Mouse (Mus musculus) embryonic facial prominence, embryonic 15.5 days (tissue): Measurements from ENCODE around the gene Zfp710. TPM values are rescaled to one million over a fixed set of nuclear protein-coding genes. Genes with fewer than 3 reads are reported as not detected.

ENCODE experiments used
- ATAC-seq: fragments of 200-750 bp; cut with Nextera tagmentation; 2 replicates; pipeline ENCODE4 v1.8.0; 2017; ENCODE audit warnings: low read depth, moderate TSS enrichment; ENCODE audit not compliant: insufficient number of reproducible peaks, low FRiP score, low TSS enrichment
- H3K27ac ChIP-seq: fragments of 300-500 bp; sonication (generic); replicated peaks from 2 replicates; pipeline ENCODE4 v1.5.1; 2015; ENCODE audit warnings: mild to moderate bottlenecking, inconsistent platforms
- H3K27me3 ChIP-seq: fragments of 300-500 bp; sonication (generic); 2 replicates; pipeline ENCODE4 v1.6.1; 2015; ENCODE audit warnings: inconsistent platforms
- H3K36me3 ChIP-seq: fragments of 300-500 bp; sonication (generic); 2 replicates; pipeline ENCODE4 v1.6.1; 2015; ENCODE audit warnings: mild to moderate bottlenecking, inconsistent platforms
- H3K4me1 ChIP-seq: fragments of 300-500 bp; sonication (generic); 2 replicates; pipeline ENCODE4 v1.6.1; 2015; ENCODE audit warnings: inconsistent platforms
- H3K4me2 ChIP-seq: fragments of 300-500 bp; sonication (generic); replicated peaks from 2 replicates; pipeline ENCODE4 v1.6.1; 2015; ENCODE audit warnings: mild to moderate bottlenecking, inconsistent platforms
- H3K4me3 ChIP-seq: fragments of 300-500 bp; sonication (generic); replicated peaks from 2 replicates; pipeline ENCODE4 v1.5.1; 2015; ENCODE audit warnings: mild to moderate bottlenecking, inconsistent platforms
- H3K9ac ChIP-seq: fragments of 300-500 bp; sonication (generic); 2 replicates; pipeline ENCODE4 v1.6.1; 2015; ENCODE audit warnings: inconsistent platforms
- H3K9me3 ChIP-seq: fragments of 300-500 bp; sonication (generic); replicated peaks from 2 replicates; pipeline ENCODE4 v1.6.1; 2016; ENCODE audit warnings: inconsistent platforms
- WGBS: fragments of 180-500 bp; shearing (Covaris S2); methylation state at CpG from one replicate; pipeline ENCODE4 v1.1.7; 2015; 5-methylcytosine and 5-hydroxymethylcytosine counted together
- polyA plus RNA-seq: library from polyadenylated mRNA; unstranded; fragments of >200 nt; fragmentation: Nextera tagmentation; extraction: Ambion mirVana; gene quantifications from 2 replicates; pipeline ENCODE4 v1.2.1, GENCODE M21; 2015

Gene Zfp710
- polyA plus RNA-seq, 1 experiment from 2014 or later, result 22.0 TPM

GRCm38 (mm10) chr7:80071209-80071608 is 46.6 kb downstream of the Zfp710 start:
- Histone ChIP-seq H3K4me3 (no peak overlapping the region), H3K27me3 (no peaks in the 10 kb centered on the region), H3K36me3 (no peaks in the 10 kb centered on the region), H3K9ac (no peak overlapping the region), H3K4me2 (no peak overlapping the region), H3K4me1 (peaks cover 88% of the 10 kb centered on the region), H3K9me3 (no peaks in the 10 kb centered on the region), H3K27ac (no peak overlapping the region)
- ATAC-seq, result no peak
- WGBS, result 85% methylated on average over 9 of the region's 9 CpGs

DNA sequence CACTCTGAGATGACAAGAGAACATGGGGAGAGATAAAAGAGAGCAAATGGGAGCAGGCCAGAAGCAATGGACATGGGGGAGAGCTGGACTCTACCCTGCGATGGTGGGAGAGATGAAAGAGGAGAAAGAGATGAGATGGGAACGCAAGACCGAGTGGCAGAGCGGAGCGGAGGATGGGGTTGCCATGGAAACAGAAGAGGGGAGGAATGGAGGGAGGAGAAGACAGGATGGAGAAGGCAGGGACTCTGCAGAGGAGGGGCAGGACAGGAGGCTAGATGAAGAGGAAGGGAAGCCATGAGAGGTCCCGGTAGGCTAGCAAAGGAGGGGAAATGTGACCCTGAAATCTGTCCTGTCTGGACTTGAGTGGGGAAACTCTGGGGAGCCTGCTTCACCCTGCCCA is 47.7 kb downstream of the Zfp710 start:
- no peak overlapping the region for H3K4me2 ChIP-seq
- ATAC-seq, result no peak
- H3K27me3 ChIP-seq, result no peaks in the 10 kb centered on the region
- peaks cover 88% of the 10 kb centered on the region for H3K4me1 ChIP-seq
- no peaks in the 10 kb centered on the region for H3K36me3 ChIP-seq
- WGBS, result 54% methylated on average over 6 of the region's 6 CpGs
- no peak overlapping the region for H3K27ac ChIP-seq
- H3K9me3 ChIP-seq, result no peaks in the 10 kb centered on the region
- no peak overlapping the region for H3K4me3 ChIP-seq
- no peak overlapping the region for H3K9ac ChIP-seq

GRCm38 (mm10) chr7:80073506-80073905 is 48.9 kb downstream of the Zfp710 start:
- no peak overlapping the region for H3K9ac ChIP-seq
- no peaks in the 10 kb centered on the region for H3K9me3 ChIP-seq
- no peak for ATAC-seq
- peaks cover 89% of the 10 kb centered on the region for H3K4me1 ChIP-seq
- H3K36me3 ChIP-seq, result no peaks in the 10 kb centered on the region
- no peak overlapping the region for H3K4me3 ChIP-seq
- H3K4me2 ChIP-seq, result no peak overlapping the region
- H3K27me3 ChIP-seq, result no peaks in the 10 kb centered on the region
- 62% methylated on average over 8 of the region's 8 CpGs for WGBS
- H3K27ac ChIP-seq, result peak overlapping the region; percentile 13; the same call in 1 of the 2 replicates

GRCm38 (mm10) chr7:80074921-80075441 is 50.4 kb downstream of the Zfp710 start:
- Histone ChIP-seq H3K27ac (peak overlapping the region; percentile 13), H3K9me3 (no peaks in the 10 kb centered on the region), H3K36me3 (no peaks in the 10 kb centered on the region), H3K27me3 (no peaks in the 10 kb centered on the region), H3K4me3 (no peak overlapping the region), H3K4me2 (no peak overlapping the region), H3K9ac (no peak overlapping the region), H3K4me1 (peaks cover 83% of the 10 kb centered on the region)
- peak; percentile 12; the same call in 1 of the 2 replicates for ATAC-seq
- 36% methylated on average over 5 of the region's 5 CpGs for WGBS

GRCm38 (mm10) chr7:80075946-80076583 is 51.5 kb downstream of the Zfp710 start:
- ATAC-seq, result no peak
- H3K4me1 ChIP-seq, result peaks cover 73% of the 10 kb centered on the region

DNA sequence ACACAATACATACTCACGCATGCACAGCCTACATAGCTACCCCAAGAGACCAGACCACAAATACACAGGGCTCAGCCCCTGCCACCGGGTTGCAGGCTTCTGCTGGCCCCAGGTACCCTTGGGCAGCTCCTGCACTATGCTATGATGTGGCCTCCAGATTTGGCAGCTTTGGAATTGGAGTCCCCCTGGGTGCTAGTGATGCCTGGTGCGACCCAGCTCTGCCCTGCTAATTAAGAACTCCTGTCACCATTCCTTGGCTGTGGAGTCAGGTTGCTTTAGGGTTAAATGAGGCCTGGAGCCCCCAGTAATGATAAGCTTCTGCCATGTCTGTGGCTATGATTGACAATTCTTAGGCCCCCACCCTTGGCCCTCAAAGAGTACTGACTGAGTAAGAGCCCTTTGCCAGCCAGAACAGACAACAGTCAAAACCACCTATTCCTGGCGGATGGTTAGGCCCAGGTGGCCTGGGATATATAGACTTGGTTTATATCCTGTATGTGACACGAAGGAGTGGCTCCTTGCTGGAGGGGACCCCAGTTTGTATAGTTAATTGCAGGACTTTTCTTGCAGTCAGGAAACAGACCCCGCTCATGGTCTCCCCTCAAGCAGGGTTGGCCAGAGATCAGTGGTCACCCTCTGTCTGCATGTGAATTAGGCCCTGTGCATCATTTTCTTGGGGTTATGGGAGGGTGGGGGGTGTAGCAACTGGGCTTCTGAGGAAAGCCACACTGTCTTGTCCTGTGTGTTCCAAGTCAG is 52.5 kb downstream of the Zfp710 start:
- H3K9ac ChIP-seq, result no peak overlapping the region
- H3K9me3 ChIP-seq, result no peaks in the 10 kb centered on the region
- no peak overlapping the region for H3K4me2 ChIP-seq
- 57% methylated on average over 6 of the region's 6 CpGs for WGBS
- ATAC-seq, result no peak
- no peak overlapping the region for H3K4me3 ChIP-seq
- peaks cover 63% of the 10 kb centered on the region for H3K4me1 ChIP-seq
- H3K36me3 ChIP-seq, result peaks cover 9% of the 10 kb centered on the region
- 0 out of 2 replicates have a peak overlapping the region, but pooled peaks have one; percentile 65 for H3K27ac ChIP-seq
- H3K27me3 ChIP-seq, result no peaks in the 10 kb centered on the region

More at GRCm38 (mm10) chr7:80075946-80076583, 51.5 kb downstream of the Zfp710 start:
- no peaks in the 10 kb centered on the region for H3K27me3 ChIP-seq
- no peak overlapping the region for H3K4me2 ChIP-seq
- 0 out of 2 replicates have a peak overlapping the region, but pooled peaks have one; percentile 28 for H3K27ac ChIP-seq
- no peaks in the 10 kb centered on the region for H3K9me3 ChIP-seq
- 41% methylated on average over 4 of the region's 4 CpGs for WGBS
- H3K9ac ChIP-seq, result no peak overlapping the region
- no peak overlapping the region for H3K4me3 ChIP-seq
- H3K36me3 ChIP-seq, result no peaks in the 10 kb centered on the region

- Histone ChIP-seq H3K4me1 (peaks cover 59% of the 10 kb centered on the region), H3K27me3 (no peaks in the 10 kb centered on the region), H3K4me2 (no peak overlapping the region), H3K27ac (peak overlapping the region; percentile 65; the same call in 1 of the 2 replicates), H3K4me3 (no peak overlapping the region), H3K9me3 (no peaks in the 10 kb centered on the region), H3K9ac (no peak overlapping the region), H3K36me3 (peaks cover 16% of the 10 kb centered on the region)
- 52% methylated on average over 9 of the region's 9 CpGs for WGBS
- no peak for ATAC-seq
Observed at GRCm38 (mm10) chr7:80077801-80078200, 53.2 kb downstream of the Zfp710 start.

DNA sequence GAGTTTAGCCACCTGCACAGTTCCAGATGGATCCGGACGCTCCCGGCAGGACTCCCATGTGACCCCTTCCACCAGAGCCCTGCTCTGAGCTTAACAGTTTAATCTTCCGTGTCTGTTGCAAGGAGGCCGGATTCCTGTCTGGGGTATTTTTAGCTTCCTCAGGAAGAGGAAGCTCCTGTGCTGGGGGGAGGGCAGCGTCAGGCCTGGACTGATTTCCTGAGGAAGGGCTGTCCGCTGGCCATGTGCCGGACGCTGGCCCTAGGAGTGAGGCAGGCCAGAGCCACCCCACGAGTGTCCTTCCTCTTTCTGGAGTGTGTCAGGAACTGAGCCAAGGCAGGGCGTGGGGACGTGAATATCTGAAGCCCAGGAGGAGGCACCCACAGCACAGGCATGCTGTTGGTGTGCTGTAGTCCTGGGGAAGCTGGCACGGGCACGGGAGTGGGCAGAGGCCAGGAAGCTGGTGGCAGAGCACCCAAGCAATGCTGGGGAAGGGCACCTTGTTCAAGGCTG is 54.2 kb downstream of the Zfp710 start:
- peak overlapping the region; percentile 65 for H3K27ac ChIP-seq
- H3K9ac ChIP-seq, result peak overlapping the region; percentile 4; the same call in 1 of the 2 replicates
- no peaks in the 10 kb centered on the region for H3K27me3 ChIP-seq
- 24% methylated on average over 14 of the region's 14 CpGs for WGBS
- ATAC-seq, result peak; percentile 6; the same call in 1 of the 2 replicates
- H3K4me2 ChIP-seq, result no peak overlapping the region
- H3K4me3 ChIP-seq, result no peak overlapping the region
- H3K4me1 ChIP-seq, result peaks cover 53% of the 10 kb centered on the region
- H3K36me3 ChIP-seq, result peaks cover 23% of the 10 kb centered on the region
- no peaks in the 10 kb centered on the region for H3K9me3 ChIP-seq

- H3K4me2 ChIP-seq, result no peak overlapping the region
- H3K27ac ChIP-seq, result no peak overlapping the region
- peaks cover 23% of the 10 kb centered on the region for H3K4me1 ChIP-seq
- H3K36me3 ChIP-seq, result peaks cover 37% of the 10 kb centered on the region
- ATAC-seq, result no peak
- no peaks in the 10 kb centered on the region for H3K9me3 ChIP-seq
- WGBS, result 86% methylated on average over 42 of the region's 42 CpGs
- no peak overlapping the region for H3K9ac ChIP-seq
- no peak overlapping the region for H3K4me3 ChIP-seq
- H3K27me3 ChIP-seq, result no peaks in the 10 kb centered on the region
Observed at GRCm38 (mm10) chr7:80081586-80082554, 57.3 kb downstream of the Zfp710 start.

GRCm38 (mm10) chr7:80084484-80084931 is 59.9 kb downstream of the Zfp710 start:
- no peaks in the 10 kb centered on the region for H3K9me3 ChIP-seq
- H3K9ac ChIP-seq, result no peak overlapping the region
- no peak overlapping the region for H3K27ac ChIP-seq
- H3K4me3 ChIP-seq, result no peak overlapping the region
- peaks cover 63% of the 10 kb centered on the region for H3K36me3 ChIP-seq
- no peak overlapping the region for H3K4me2 ChIP-seq
- no peaks in the 10 kb centered on the region for H3K27me3 ChIP-seq
- H3K4me1 ChIP-seq, result no peaks in the 10 kb centered on the region
- 52% methylated on average over 7 of the region's 7 CpGs for WGBS
- no peak for ATAC-seq
